Mouse (Mus musculus): ENCODE results near the gene Hs2st1. TPM values are rescaled to one million over a fixed set of nuclear protein-coding genes. Genes with fewer than 3 reads are reported as not detected.

Hs2st1 gene
- total RNA-seq, 1 experiment from 2014 or later, result 5.1 TPM

GRCm38 (mm10) chr3:144470901-144471300 lies 99.1 kb downstream of the Hs2st1 start:
- no peak for ATAC-seq (replicated peaks; ENCODE audit: insufficient number of reproducible peaks, low FRiP score, low TSS enrichment, poor library complexity, severe bottlenecking)

- ATAC-seq (replicated peaks; ENCODE audit: insufficient number of reproducible peaks, low FRiP score, low TSS enrichment, poor library complexity, severe bottlenecking), result no peak
Observed at GRCm38 (mm10) chr3:144467521-144467920, 102.5 kb downstream of the Hs2st1 start.

GRCm38 (mm10) chr3:144466108-144466678 lies 103.8 kb downstream of the Hs2st1 start:
- no peak for ATAC-seq (replicated peaks; ENCODE audit: insufficient number of reproducible peaks, low FRiP score, low TSS enrichment, poor library complexity, severe bottlenecking)

GRCm38 (mm10) chr3:144462679-144463078 lies 107.3 kb downstream of the Hs2st1 start:
- ATAC-seq (replicated peaks; ENCODE audit: insufficient number of reproducible peaks, low FRiP score, low TSS enrichment, poor library complexity, severe bottlenecking), result no peak

- ATAC-seq (replicated peaks; ENCODE audit: insufficient number of reproducible peaks, low FRiP score, low TSS enrichment, poor library complexity, severe bottlenecking), result no peak
Observed at GRCm38 (mm10) chr3:144460183-144460788, 109.7 kb downstream of the Hs2st1 start.

GRCm38 (mm10) chr3:144459285-144459697 lies 110.7 kb downstream of the Hs2st1 start:
- ATAC-seq (replicated peaks; ENCODE audit: insufficient number of reproducible peaks, low FRiP score, low TSS enrichment, poor library complexity, severe bottlenecking), result no peak

GRCm38 (mm10) chr3:144453701-144454430 lies 116.1 kb downstream of the Hs2st1 start:
- ATAC-seq (replicated peaks; ENCODE audit: insufficient number of reproducible peaks, low FRiP score, low TSS enrichment, poor library complexity, severe bottlenecking), result peak; percentile 56

GRCm38 (mm10) chr3:144448977-144449376 lies 121.0 kb downstream of the Hs2st1 start:
- ATAC-seq (replicated peaks; ENCODE audit: insufficient number of reproducible peaks, low FRiP score, low TSS enrichment, poor library complexity, severe bottlenecking), result no peak

GRCm38 (mm10) chr3:144447917-144448316 lies 122.1 kb downstream of the Hs2st1 start:
- ATAC-seq (replicated peaks; ENCODE audit: insufficient number of reproducible peaks, low FRiP score, low TSS enrichment, poor library complexity, severe bottlenecking), result no peak

GRCm38 (mm10) chr3:144446081-144446634 lies 123.8 kb downstream of the Hs2st1 start:
- no peak for ATAC-seq (replicated peaks; ENCODE audit: insufficient number of reproducible peaks, low FRiP score, low TSS enrichment, poor library complexity, severe bottlenecking)

- no peak for ATAC-seq (replicated peaks; ENCODE audit: insufficient number of reproducible peaks, low FRiP score, low TSS enrichment, poor library complexity, severe bottlenecking)
Observed at GRCm38 (mm10) chr3:144437871-144438398, 132.0 kb downstream of the Hs2st1 start.

- ATAC-seq (replicated peaks; ENCODE audit: insufficient number of reproducible peaks, low FRiP score, low TSS enrichment, poor library complexity, severe bottlenecking), result no peak
Observed at GRCm38 (mm10) chr3:144436076-144436475, 133.9 kb downstream of the Hs2st1 start.

- no peak for ATAC-seq (replicated peaks; ENCODE audit: insufficient number of reproducible peaks, low FRiP score, low TSS enrichment, poor library complexity, severe bottlenecking)
Observed at GRCm38 (mm10) chr3:144435281-144435680, 134.7 kb downstream of the Hs2st1 start.

GRCm38 (mm10) chr3:144434276-144434675 lies 135.7 kb downstream of the Hs2st1 start:
- ATAC-seq (replicated peaks; ENCODE audit: insufficient number of reproducible peaks, low FRiP score, low TSS enrichment, poor library complexity, severe bottlenecking), result no peak

- no peak for ATAC-seq (replicated peaks; ENCODE audit: insufficient number of reproducible peaks, low FRiP score, low TSS enrichment, poor library complexity, severe bottlenecking)
Observed at GRCm38 (mm10) chr3:144433039-144433438, 136.9 kb downstream of the Hs2st1 start.

GRCm38 (mm10) chr3:144432143-144432577 lies 137.8 kb downstream of the Hs2st1 start:
- ATAC-seq (replicated peaks; ENCODE audit: insufficient number of reproducible peaks, low FRiP score, low TSS enrichment, poor library complexity, severe bottlenecking), result no peak

GRCm38 (mm10) chr3:144428514-144429431 lies 141.2 kb downstream of the Hs2st1 start:
- ATAC-seq (replicated peaks; ENCODE audit: insufficient number of reproducible peaks, low FRiP score, low TSS enrichment, poor library complexity, severe bottlenecking), result no peak

- no peak for ATAC-seq (replicated peaks; ENCODE audit: insufficient number of reproducible peaks, low FRiP score, low TSS enrichment, poor library complexity, severe bottlenecking)
Observed at GRCm38 (mm10) chr3:144425041-144425448, 144.9 kb downstream of the Hs2st1 start.

Data from monocyte, adult 5-6 weeks (primary cell).